24 mouse cellular contexts compared by ENCODE assay signal in the genomic region with DNA sequence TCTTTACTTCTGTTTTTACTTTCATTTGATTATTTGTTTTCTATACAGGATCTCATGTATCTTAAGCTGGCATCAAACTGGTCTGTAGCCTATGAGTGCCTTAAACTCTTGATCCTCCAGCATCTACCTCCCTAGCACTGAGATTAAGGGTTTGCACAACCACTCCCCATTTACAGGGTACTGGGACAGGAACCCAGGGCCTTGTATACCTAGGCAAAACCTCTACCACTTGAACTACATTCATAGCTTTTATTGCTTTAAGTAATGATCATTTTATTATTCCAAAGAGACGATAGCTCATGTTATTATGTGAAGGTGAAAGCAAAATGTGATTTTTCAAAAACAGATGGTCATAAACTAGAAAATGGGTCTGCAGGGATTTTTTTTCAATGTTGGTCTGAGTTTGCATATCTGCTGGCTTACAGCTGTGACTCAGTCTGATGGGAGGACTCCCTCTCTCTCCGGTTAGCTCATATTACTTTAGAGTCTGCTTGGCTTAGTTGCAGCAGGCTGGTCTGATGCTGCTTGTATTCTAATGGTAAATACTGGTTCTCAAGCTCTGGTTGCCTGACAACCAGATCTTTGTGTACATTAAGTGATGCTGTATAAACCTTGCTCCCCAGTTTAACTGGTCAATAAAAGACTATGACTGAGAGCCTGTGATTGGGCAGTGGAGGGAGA.
DNase-seq lines count a peak whose midpoint lies in the region; ATAC-seq and TF ChIP-seq lines count a peak whose summit lies in the region.
"Had no signal": no experiment of that assay in that cellular context is flagged by ENCODE, and none has a peak within 500 bp of the region (broad histone marks: within the 10 kb centered on the region; RNA-seq: fewer than 3 reads in every experiment).

No protein-coding gene starts in this region.

- 26% methylated on average over 2 of the region's 2 CpGs for WGBS in limb, embryonic 13.5 days

- H3K27ac ChIP-seq in layer of hippocampus, adult 2 months: peak overlapping the region; percentile 47; the same call in 1 of the 2 replicates
- H3K27ac ChIP-seq in limb, embryonic 13.5 days: no peak overlapping the region
- H3K27ac ChIP-seq: forebrain, embryonic 10.5 days; forebrain, embryonic 13.5 days; heart, adult 2 months; heart, embryonic 10.5 days; heart, embryonic 13.5 days; hindbrain, embryonic 14.5 days; hindbrain, postnatal 0 days had no signal

- H3K27me3 ChIP-seq in limb, embryonic 13.5 days: peaks cover 3% of the 10 kb centered on the region; the same call in 1 of the 2 replicates
- H3K27me3 ChIP-seq: forebrain, embryonic 13.5 days; heart, embryonic 13.5 days had no signal

- no peak overlapping the region for H3K4me3 ChIP-seq in layer of hippocampus, adult 2 months
- no peak overlapping the region for H3K4me3 ChIP-seq in limb, embryonic 13.5 days
- H3K4me3 ChIP-seq: forebrain, embryonic 10.5 days; forebrain, embryonic 13.5 days; heart, adult 2 months; heart, embryonic 10.5 days; heart, embryonic 13.5 days had no signal

- no peak overlapping the region for H3K4me2 ChIP-seq in limb, embryonic 13.5 days (replicated peaks)
- H3K4me2 ChIP-seq: forebrain, embryonic 13.5 days; heart, embryonic 13.5 days; hindbrain, embryonic 14.5 days had no signal

- H3K9ac ChIP-seq in limb, embryonic 13.5 days: no peak overlapping the region
- H3K9ac ChIP-seq: forebrain, embryonic 13.5 days; forebrain, postnatal 0 days; heart, embryonic 13.5 days; hindbrain, embryonic 14.5 days had no signal

- peak; percentile 93 for ATAC-seq in limb, embryonic 13.5 days (ENCODE audit: low FRiP score, low read depth)
- ATAC-seq in megakaryocyte progenitor cell, adult 5-6 weeks (replicated peaks; ENCODE audit: poor library complexity): no peak
- ATAC-seq: activated CD4-positive, CD25-positive, alpha-beta regulatory T cell, adult 4 months; forebrain, embryonic 13.5 days; forebrain, postnatal 0 days; hindbrain, postnatal 0 days had no signal

- no peak for DNase-seq in layer of hippocampus, adult 2 months (ENCODE audit: low spot score in 2 of 2)
- no peak for DNase-seq in layer of hippocampus, adult 9-11 months
- DNase-seq in brain, adult 2 months (ENCODE audit: low read depth, low spot score): peak; percentile 37
- no peak for DNase-seq in frontal cortex, postnatal 14 days (ENCODE audit: low spot score in 2 of 2)
- DNase-seq: adrenal gland, adult 8-10 months; adrenal gland, postnatal 25 days; cerebellum, adult 18-20 months; cerebellum, adult 9-10 months; cerebellum, postnatal 14 days; forebrain, postnatal 0 days; gastrocnemius, postnatal 10 days; gastrocnemius, postnatal 36 days; heart, adult 2 months; heart, postnatal 14 days; heart, postnatal 4 days had no signal

- peaks cover 10% of the 10 kb centered on the region for H3K4me1 ChIP-seq in limb, embryonic 13.5 days
- H3K4me1 ChIP-seq: forebrain, embryonic 10.5 days; heart, embryonic 10.5 days; heart, embryonic 13.5 days had no signal

- no peak for TF ChIP-seq CTCF in layer of hippocampus, adult 2 months (conservative IDR thresholded peaks at IDR 0.05)

- H3K9me3 ChIP-seq in limb, embryonic 13.5 days: no peaks in the 10 kb centered on the region
- H3K9me3 ChIP-seq: forebrain, embryonic 10.5 days; forebrain, embryonic 13.5 days; heart, embryonic 10.5 days; heart, embryonic 13.5 days had no signal

- no peaks in the 10 kb centered on the region for H3K36me3 ChIP-seq in limb, embryonic 13.5 days
- H3K36me3 ChIP-seq: forebrain, embryonic 10.5 days; heart, embryonic 10.5 days; heart, embryonic 13.5 days had no signal
